Mouse (Mus musculus) kidney, postnatal 4 days (tissue): ENCODE results near the gene Bag5.
"Not testable (repeated sequence)": the region's sequence is repeated elsewhere in the genome, so short reads cannot be mapped to it uniquely, and the experiment has no call there.

ENCODE experiments used
- DNase-seq, 2 experiments: peaks; one replicate each; pipeline ENCODE4 v3.0.0; 2021; ENCODE audit warnings: mixed read lengths in 2 of 2

Gene Bag5

GRCm38 (mm10) chr12:111672581-111672980 lies 40.5 kb downstream of the Bag5 start:
- peak in 1 of 2 experiments; percentile 43 for DNase-seq

- DNase-seq = peak; percentile 81 to 87
Measured at GRCm38 (mm10) chr12:111672176-111672575, 40.9 kb downstream of the Bag5 start, which contains the start of gene Ckb. Ckb (minus strand) TSS chr12:111672338.

GRCm38 (mm10) chr12:111671431-111671902 lies 41.6 kb downstream of the Bag5 start:
- DNase-seq = peak; percentile 72 to 77

GRCm38 (mm10) chr12:111670976-111671375 lies 42.1 kb downstream of the Bag5 start:
- DNase-seq = peak in 1 of 2 experiments; percentile 43

GRCm38 (mm10) chr12:111670371-111670971 lies 42.6 kb downstream of the Bag5 start:
- DNase-seq = peak in 1 of 2 experiments; percentile 57

- DNase-seq = peak in 1 of 2 experiments; percentile 8
Measured at GRCm38 (mm10) chr12:111669961-111670360, 43.1 kb downstream of the Bag5 start.

GRCm38 (mm10) chr12:111669000-111669788 lies 43.9 kb downstream of the Bag5 start:
- peak in 1 of 2 experiments; percentile 58 for DNase-seq

- DNase-seq = peak; percentile 99 to 100
Measured at GRCm38 (mm10) chr12:111668457-111668912, 44.6 kb downstream of the Bag5 start.

- no peak for DNase-seq
Measured at GRCm38 (mm10) chr12:111667421-111667820, 45.6 kb downstream of the Bag5 start.

- no peak for DNase-seq
Measured at GRCm38 (mm10) chr12:111666380-111666779, 46.7 kb downstream of the Bag5 start.

GRCm38 (mm10) chr12:111665041-111665880 lies 47.8 kb downstream of the Bag5 start:
- no peak for DNase-seq

- peak; percentile 76 to 81 for DNase-seq
Measured at GRCm38 (mm10) chr12:111664144-111664634, 48.9 kb downstream of the Bag5 start.

GRCm38 (mm10) chr12:111663228-111664143 lies 49.6 kb downstream of the Bag5 start:
- DNase-seq = no peak

- DNase-seq = not testable (repeated sequence)
Measured at GRCm38 (mm10) chr12:111661554-111661953, 51.5 kb downstream of the Bag5 start.

GRCm38 (mm10) chr12:111660628-111661027 lies 52.4 kb downstream of the Bag5 start:
- DNase-seq = no peak
